Mouse (Mus musculus): ENCODE data around the gene Eya2. TPM values are rescaled to one million over a fixed set of nuclear protein-coding genes. Genes with fewer than 3 reads are reported as not detected.

The Eya2 gene
- polyA plus RNA-seq, 2 experiments from 2014 or later = 11.9 to 18.9 TPM

DNA sequence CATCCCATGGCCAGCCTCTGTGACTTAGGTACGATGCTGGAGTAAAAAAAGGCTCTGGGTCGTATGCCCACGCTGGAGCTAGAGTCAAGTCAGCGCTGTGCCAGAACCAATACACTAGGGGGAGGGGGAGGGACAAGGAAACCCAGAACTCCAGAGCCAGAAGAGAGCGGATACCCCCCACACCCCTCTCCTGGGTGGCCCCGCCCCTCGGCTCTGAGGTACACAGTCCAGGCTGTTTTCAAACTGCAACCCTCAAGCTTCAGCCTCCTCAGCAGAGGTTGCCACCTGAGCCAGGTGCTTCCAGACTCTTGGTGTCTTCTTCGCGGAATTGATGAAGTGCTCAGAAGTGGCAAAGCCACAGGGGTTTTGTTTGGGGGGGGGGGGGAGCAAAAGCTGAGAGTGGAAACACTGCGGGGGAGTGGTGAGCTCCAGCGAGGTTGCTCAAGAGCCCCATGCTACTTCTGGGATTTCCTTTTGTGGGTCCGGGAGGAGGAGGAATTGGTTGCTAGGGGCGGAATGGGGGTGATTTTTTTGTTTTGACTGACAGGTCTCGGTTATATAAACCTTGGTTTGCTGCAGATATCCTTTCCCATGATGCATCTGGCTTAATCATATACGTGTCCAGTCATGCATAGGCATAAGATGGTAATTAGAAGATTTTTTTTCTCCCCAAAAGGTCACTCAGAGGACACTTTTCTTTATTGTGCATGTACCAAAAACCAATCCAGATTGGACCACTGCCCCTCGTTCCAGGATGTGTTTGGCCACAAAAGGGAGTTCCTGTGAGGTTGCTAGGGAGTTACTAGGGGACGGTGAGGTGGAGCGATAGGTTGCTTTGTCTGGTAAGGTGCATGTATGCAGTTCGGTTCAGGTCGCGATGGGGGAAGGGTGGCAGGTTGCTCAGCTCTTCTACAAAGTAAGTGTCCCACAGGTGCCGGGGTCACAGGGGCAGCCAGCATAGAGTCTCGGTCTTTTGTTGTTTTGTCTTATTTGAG is 122.6 kb downstream of the Eya2 start:
- ATAC-seq = no peak

DNA sequence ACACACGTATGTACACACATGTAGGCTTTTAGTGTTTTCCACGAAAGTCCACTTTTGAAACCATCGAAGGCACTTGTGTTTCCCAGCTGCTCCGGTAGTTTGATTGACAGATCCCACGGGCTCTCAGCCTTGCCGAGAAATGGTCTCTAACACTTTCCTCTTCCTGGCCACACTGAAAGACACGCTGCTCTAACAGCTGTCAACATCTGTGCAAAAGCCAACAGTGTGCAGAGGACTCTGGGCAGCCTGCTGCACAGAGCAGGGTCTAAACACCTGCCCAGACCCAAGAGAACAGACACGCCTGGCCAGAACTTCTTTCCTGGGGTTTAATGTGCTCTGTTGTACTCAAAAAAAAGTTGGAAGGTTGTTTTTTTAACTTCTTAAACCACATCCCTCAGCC is 124.5 kb downstream of the Eya2 start:
- no peak for ATAC-seq

DNA sequence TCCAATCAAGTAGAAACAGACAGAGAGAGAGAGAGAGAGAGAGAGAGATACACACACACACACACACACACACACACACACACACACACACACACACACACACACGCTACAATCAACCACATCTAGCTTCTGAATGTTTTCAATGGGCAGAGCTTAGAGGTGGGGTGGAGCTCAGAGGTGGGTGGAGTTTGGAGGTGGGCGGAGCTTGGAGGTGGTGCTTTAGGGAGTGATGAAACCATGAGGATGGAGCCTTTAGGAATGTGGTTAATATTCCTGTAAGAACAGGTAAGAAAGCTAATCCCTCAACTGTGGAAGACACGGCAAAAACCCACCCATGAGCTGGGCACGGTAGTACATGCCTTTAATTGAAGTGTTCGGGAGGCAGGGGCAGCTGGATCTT is 127.1 kb downstream of the Eya2 start:
- no peak for ATAC-seq

DNA sequence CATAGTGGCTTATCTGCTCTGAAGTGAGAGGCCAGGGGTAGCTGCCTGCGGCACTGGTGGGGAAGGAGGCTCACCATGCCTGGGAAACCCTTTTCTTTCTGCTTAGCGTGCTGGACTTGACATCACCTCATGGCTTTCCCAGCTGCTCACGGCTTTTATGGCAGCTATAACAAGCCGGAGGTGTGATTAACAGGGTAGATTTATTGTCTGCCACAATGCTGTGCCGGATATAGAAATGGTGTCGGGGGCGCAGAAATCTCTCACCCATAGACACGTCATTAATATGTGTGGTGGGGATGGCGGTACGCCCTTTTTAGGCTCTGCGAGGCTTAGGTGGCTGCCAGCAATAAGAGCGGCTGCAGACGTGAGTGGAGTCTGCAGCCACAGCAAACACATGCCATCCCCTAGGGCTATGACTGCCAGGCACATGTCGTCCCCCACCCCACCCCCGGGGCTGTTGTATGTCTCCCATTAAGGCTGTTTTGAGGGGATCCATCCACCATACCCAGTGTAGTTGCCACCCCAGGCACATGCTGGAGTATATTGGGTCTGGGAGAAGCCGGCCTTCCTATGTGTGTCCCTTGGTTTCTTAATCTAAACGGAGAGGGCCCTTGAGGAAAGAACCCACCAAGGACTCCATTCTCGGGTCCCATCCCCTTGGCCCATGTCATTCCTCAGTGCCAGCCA is 137.9 kb downstream of the Eya2 start:
- ATAC-seq = no peak

DNA sequence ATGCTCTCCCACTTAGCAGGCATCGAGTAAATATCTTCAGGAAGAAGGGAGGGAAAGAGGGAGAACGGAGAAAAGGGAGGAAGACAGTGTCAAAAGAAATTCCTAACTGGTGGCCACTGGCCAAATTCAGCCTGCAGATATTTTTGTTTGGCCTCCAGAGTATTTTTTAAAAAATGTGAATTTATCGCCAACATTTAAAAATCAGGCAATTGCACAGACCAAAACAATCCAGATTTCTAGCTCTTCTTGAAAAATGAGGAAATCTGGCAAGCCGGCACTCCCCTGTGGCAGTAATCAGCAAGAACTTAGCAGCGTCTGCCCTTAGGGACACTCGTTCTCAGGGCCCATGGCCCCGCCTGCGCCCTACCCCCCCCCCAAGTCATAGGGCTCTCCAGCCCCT is 138.9 kb downstream of the Eya2 start:
- no peak for ATAC-seq

DNA sequence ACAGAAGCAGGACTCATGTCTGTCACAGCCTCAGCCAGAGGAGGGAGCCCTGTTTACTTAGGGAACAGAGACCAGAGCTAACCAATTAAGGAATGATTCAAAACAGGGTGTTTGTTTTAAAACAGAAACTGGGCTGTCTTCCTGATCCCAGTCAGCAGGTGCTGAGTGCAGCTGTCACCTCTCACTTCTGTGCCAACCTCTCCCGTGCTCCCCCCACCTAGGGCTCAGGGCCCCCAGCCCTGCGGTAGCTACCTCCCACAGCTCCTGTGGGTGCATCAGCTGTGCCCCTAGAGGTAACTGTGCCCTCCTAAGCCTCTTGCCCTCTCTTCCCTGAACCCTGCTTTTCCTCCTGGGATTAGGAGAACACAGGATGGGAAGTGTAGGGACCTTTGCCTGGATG is 141.5 kb downstream of the Eya2 start:
- ATAC-seq = no peak

DNA sequence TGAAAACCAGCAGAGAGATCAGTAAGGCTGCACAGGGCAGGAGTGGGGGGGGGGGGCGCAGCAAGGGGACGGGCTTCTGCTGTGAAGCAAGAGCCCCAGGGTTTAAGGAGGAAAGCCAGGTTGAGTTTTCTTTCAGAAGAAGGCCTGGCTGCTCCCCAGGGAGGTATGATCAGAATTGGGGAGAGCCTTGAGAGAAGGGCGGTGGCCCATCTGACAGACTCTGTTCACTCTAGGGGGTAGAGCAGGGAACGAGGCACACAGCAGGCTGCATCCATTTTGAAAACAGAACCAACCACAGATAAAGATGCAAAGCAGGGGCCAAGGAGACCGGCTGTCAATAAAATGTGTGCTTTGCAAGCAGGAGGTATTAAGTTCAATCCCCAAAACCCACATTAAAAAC is 145.5 kb downstream of the Eya2 start:
- ATAC-seq = no peak

DNA sequence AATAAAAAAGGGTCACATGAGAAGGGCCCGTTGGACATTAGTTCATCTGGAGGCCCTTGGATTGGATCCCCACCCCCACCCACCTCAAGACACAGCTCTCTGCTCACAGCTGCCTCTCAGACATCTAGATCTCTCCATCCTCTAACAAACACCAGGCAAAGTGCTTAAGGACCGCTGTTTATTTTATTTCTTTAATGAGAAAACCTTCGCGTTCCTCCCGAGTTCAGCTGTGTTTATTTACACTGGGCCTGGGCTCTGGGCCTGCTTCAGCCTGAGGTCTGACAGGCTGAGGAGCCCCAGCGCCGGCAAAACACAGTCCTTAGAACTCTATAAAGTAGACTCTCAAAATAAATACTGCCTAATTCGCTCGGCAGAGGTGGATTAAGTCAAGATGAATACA is 146.2 kb downstream of the Eya2 start:
- no peak for ATAC-seq

DNA sequence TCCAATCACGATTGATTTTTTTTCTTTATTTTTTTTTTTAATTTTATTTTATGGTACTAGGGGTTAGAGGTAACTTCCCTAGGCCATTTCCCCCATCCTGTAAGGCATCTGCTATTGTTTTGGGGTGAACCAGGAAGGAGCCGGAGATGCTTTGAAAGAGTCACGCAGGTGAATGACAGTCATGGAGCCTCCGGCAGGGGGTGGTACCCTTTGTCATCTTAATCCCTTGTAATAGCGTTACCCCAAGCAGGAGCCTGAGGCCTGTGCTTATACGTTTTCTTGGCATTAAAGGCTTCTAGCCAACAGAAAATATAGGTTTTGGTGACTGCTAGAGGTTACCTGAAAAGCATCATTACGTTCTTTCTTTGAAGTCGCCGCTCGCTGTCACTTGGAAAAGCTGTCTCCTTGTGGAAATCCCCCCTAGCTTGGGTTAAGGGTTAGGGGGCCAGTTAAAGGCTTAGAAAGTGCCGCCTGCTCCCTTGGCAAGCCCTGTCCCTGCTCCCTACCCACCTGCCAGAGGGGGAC is 146.8 kb downstream of the Eya2 start:
- ATAC-seq = no peak

DNA sequence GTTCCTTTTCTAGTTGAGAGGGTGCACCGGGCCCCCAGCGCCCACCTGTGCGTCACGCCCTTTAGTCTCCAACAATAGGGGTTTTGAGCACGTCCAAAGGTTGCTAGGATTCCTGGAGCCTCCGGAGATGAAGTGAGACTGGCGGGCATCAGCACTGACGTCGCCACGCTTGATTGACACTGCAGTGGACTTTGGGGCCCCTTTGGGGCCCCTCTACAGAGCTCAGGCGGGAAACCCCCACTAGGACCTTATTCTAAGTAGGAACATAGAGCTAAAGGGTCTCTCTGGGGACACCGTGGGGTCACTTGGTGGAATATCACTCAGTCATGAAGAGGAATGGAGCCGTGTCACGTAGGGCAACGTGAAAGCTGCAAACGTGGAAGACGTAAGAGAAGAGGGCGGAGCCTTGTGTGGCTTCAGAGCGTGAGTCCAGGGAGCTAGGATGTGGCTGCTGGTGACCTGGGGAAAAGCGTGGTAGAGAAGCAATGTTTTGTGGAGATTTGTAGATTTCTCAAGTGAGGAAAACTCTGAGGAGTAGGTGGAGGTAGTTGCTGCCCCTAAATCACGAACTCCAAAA is 147.5 kb downstream of the Eya2 start:
- no peak for ATAC-seq

DNA sequence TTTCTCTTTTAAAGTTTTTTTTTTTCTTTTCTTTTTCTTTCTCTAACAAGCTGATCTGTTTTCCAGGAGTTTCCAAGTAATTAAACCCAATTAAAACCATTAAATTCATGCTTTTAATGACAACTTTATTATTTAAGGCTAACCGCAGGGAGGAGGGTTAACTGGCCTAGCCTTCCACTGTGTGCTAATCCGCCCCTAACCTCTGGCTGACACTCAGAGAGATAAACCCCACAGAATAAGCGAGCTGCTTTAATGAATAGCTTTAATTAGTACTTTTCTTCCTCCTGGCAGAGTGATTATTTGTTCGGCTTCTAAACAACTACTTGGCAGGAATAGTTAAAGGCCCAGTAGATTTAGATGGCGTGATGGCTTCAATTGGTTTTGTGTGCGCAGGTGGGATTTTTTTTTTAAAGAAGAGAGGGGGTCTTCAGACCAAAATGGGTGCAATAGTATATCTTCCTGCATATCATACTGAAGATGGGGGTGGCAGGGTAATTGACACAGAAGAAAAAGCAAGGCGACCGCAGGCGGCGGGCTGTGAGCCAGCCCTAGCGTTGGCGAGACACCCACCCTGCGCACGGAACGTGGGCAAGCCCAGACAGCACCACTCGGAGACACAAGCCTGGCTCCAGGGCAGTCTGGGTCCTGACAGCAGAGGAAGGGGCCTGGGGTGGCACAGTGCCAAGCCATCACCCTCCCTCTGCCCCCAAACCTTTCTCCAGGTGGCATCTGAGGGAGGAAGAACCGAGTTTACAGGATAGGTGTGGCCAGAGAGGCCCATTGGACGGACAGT is 150.7 kb downstream of the Eya2 start:
- no peak for ATAC-seq

DNA sequence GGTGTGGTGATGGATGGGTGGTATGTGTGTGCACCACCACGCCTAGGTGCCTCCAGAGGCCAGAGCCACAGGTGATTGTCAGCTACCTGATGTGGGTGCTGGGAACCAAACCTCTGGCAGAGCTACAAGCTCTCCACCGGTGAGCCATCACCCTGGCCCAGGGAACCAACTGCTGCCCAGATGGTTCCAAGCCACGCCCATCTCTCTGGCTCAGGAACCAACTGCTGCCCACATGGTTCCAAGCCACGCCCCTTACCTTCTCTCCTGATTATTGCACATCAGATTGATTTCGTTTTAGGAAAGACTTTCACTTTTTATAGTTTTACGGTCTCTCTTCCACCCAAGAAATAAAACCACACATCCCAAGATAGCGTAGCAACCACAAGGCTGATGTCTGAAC is 153.1 kb downstream of the Eya2 start:
- ATAC-seq = no peak

DNA sequence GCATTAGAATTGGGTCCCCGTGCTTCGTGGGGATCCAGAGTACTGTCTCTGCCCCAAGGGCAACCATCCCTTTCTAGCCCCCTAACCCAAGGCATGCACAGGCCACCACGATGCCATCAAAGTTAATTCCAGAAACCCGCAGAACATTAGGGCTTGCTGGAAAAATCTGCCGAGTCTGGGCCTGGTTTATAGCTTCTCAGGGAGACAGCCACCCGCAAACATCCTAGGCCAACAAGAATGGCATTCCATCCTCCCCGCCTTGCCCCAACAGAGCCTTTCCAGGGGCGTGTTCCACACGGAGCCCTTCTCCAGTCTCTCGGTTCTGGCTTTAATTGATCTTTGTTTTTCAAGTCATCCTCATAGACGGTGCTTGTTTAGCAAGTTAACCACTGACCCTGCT is 153.6 kb downstream of the Eya2 start:
- no peak for ATAC-seq

DNA sequence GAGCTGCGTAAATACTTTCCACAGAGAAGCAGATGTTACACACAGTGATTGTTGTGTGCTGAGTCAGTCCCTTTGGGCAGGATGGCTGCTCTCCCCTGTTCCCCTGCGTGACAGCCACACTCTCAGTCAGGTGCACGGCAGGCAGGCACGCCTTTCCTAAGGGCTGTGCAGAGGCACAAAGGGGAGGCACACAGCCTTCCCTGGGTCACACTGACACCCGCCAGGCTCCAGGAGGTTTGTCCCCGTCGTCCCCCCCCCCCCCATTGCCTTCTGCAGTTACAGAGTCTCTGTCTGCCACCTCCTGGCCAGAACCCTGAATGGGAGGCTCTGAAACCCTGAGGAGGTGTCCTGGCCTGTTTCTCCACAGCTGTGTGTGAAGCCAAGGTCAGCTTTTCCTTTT is 156.2 kb downstream of the Eya2 start:
- no peak for ATAC-seq

DNA sequence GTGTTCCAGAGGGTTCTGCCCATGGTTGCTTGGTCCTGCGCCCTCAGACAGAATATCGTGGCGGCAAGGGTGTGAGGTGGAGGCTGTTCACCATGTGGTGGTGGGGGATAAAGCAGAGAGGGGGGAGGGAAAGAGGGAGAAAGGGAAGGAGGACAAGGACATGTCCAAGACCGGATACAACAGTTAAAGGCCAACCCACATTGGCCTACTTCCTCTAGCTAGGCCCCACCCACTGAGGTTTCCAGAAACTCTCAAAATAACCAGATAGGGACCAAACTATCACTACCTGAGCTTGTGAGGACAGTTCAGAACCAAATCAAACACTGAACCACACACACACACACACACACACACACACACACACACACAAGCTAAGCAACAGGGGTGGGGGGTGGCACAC is 157.9 kb downstream of the Eya2 start:
- ATAC-seq = no peak

DNA sequence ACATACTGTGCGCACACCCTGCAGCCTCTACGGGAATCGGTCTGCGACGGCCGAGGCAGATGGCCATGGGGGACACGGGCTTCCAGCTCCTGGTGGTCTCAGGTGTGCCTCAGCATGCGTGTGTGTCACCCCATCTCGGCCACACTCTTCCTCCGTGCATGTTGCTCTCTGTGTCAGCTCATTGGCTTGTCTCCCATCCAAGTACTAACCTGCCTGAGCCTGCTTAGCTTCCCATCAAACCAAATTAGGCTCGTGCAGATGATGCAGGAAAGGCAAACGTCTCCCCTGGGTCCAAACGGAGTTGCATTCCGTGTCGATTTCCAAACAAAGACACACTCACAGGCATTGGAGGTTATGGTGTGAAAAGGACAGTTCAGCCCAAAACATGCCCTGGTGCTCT is 163.0 kb downstream of the Eya2 start:
- no peak for ATAC-seq

DNA sequence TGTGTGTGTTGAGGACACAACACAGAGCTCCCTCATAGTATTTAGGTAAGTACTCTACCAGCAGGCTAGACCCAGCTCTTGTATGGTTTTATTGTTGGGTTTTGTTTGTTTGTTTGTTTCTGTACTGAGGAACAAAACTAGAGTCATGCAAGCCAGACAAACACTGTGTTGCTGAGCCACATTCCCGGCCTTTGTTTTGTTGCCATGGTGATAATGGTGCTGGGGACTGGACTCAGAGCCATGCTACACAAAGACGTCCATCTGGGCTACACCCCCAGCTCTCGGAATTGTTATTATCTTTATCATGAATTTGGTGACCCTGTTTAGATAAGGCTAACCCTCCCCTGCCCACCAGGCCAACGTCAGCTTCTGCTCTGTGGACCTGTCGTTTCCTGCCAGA is 163.7 kb downstream of the Eya2 start:
- no peak for ATAC-seq

DNA sequence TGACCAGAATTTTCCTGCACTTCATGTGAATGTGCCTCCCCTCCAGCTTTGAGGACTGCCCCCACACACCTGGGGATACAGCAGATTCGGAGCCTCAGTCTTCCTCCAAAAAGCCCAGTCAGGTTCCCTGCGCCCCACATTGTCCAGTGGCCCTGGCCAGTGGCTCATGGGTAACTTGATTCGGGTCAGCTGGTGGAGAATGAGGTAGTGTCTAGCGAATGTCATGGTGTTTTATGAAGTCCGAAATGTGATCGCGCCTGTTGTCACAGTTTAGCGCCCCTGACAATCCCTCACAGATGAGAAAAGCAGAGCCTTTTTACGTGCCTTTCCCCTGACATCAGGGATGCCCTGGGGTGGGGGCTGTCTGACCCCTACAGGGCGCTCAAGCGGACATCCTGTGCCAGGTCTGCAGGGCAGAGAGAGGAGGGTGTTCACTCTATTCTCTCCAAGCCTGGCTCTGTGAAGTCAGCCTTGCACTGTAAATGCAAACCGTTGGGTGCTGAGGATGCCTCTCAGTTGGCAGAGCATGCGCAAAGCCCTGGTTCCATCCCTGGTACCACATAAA is 164.7 kb downstream of the Eya2 start:
- ATAC-seq = no peak

DNA sequence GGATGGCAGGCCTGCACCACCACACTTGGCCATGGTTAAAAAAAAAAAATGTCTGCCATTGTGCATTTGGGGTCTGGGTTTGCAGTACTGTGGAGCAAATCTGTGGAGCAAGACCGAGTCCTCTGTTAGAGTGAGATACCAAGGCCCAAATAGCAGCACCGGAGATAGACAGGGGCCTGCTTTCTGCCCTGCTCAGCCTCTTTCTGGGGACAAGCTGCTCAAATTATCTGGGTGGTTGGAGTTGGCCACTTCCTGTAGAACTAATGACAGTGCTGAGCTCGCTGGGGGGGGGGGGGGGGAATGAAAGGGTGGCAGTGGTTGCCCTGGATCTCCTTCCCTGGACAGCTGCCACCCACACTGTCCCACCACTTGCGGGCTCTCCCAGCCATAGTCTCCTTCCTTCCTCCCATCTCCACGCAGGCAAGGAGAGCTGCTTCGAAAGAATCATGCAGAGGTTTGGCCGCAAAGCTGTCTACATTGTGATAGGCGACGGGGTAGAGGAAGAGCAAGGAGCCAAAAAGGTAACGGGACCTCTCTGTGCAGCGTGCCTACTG is 174.1 kb downstream of the Eya2 start:
- ATAC-seq = no peak

DNA sequence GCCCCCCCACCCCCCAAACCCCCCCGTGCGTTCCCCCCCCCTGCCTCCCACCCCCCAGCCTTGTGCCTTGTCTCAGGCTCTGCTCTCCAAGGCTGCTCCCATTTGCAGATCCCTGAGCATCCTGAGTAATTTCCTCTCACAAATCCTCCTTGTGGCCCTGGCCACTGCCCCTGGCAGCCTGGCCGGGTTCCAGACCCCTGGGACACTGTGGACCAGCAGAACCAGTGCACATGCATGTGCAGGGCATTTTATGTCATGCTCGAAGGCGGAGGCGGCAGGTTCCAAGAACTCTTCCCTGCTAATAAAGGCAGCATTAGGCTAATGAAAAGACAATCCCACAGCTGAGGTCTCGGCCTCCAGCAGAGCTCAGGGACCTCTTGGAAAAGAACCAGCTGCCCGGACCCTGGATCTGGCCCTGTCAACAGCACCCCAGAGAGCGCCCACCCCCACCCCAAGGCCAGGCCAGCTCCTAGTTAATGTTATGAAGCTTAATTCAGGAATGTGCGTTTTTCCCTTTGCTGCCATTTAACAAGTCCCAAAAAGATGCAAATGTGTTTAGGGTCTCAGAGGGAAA is 174.6 kb downstream of the Eya2 start:
- ATAC-seq = no peak

DNA sequence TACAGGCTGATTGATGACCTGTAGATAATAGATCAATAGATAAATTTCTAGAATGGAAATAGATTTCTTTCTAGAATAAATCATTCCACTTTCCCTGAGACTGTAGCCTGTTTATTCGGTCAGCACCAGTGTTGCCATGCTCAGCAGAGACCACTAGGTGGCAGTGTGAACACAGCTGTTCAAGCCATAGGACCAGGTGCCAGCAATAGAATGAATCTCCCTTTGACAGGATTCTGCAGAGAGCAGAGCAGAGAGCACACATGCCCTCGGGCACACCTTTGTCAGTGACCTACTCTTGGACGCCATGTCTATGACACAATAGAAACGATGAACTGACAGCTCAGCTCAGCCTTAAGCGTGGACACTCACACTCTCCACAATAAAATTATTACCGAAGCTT is 184.1 kb downstream of the Eya2 start:
- ATAC-seq = peak; percentile 72

DNA sequence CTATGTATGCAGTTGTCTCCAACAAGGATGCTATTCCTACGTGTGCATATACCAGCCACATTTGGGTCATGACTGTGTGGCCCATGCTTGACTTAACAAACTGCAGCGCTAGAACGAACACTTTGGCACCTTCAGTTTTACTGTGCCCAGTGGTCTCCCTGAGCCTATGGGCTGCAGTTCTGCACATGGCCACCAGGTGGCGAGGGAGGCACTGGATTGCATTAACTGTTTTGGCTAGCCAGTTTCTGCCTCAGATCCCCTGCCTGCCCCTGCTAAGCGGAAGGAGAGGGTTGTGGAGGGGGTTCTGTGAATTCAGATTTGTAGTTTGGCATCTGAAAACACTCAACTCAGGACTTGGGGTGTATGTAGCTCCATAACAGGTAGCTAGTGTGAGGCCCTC is 187.5 kb downstream of the Eya2 start:
- peak; percentile 50 for ATAC-seq
